Mouse (Mus musculus) megakaryocyte progenitor cell, adult 5-6 weeks (primary cell): ENCODE measurements around the gene Fhdc1. TPM values are rescaled to one million over a fixed set of nuclear protein-coding genes. Genes with fewer than 3 reads are reported as not detected.

Experiments
- total RNA-seq, 2 experiments: library from RNA; stranded (forward) in 1 of 2; stranded (reverse) in 1 of 2; fragments of 157-497, 149-512 nt in 1 of 2; fragments of 200-1000 nt in 1 of 2; gene quantifications; 2 replicates each; pipeline versions ENCODE4 v1.2.3 to v1.2.4; 2015 to 2017

Fhdc1 gene
- total RNA-seq, 2 experiments from 2014 or later, result 0.79 to 2.2 TPM

Other genes starting within 250 kb of the Fhdc1 start
- 0.39 and 1.5 TPM in 2 replicates for gene Trim2, start 173.6 kb downstream of the Fhdc1 start, total RNA-seq (2015)
- gene Trim2, start 173.6 kb downstream of the Fhdc1 start, total RNA-seq (2017), result 0.46 and 1.1 TPM in 2 replicates
- gene Arfip1, start 102.2 kb upstream of the Fhdc1 start, total RNA-seq (2015), result 20.8 and 21.3 TPM in 2 replicates
- 32.4 and 33.8 TPM in 2 replicates for gene Arfip1, start 102.2 kb upstream of the Fhdc1 start, total RNA-seq (2017)
- not detected in 2 replicates for gene Tigd4, start 113.1 kb upstream of the Fhdc1 start, total RNA-seq (2015)
- not detected in 2 replicates for gene Tigd4, start 113.1 kb upstream of the Fhdc1 start, total RNA-seq (2017)
- gene Tmem154, start 185.8 kb upstream of the Fhdc1 start, total RNA-seq (2015), result 9.9 and 10.6 TPM in 2 replicates
- gene Tmem154, start 185.8 kb upstream of the Fhdc1 start, total RNA-seq (2017), result 4.0 and 4.6 TPM in 2 replicates